Mouse (Mus musculus): ENCODE measurements around the gene Wdr41. TPM values are rescaled to one million over a fixed set of nuclear protein-coding genes. Genes with fewer than 3 reads are reported as not detected.

The Wdr41 gene
- polyA plus RNA-seq, 1 experiment from 2014 or later, result 17.1 TPM

- DNase-seq (ENCODE audit: low spot score), result no peak
- Histone ChIP-seq H3K9me3 (no peaks in the 10 kb centered on the region), H3K4me3 (no peak overlapping the region), H3K4me1 (no peaks in the 10 kb centered on the region), H3K27me3 (replicated peaks; ENCODE audit: low read depth, poor library complexity, severe bottlenecking) (no peaks in the 10 kb centered on the region), H3K27ac (replicated peaks) (no peak overlapping the region), H3K36me3 (replicated peaks) (peaks cover 11% of the 10 kb centered on the region; the same call in 1 of the 2 replicates)
- WGBS, result 87% methylated on average over 7 of the region's 7 CpGs
Observed at GRCm38 (mm10) chr13:95009261-95009660, 33.1 kb downstream of the Wdr41 start.

- Histone ChIP-seq H3K9me3 (no peaks in the 10 kb centered on the region), H3K27me3 (replicated peaks; ENCODE audit: low read depth, poor library complexity, severe bottlenecking) (no peaks in the 10 kb centered on the region), H3K27ac (replicated peaks) (no peak overlapping the region), H3K4me3 (no peak overlapping the region), H3K4me1 (no peaks in the 10 kb centered on the region), H3K36me3 (replicated peaks) (peaks cover 11% of the 10 kb centered on the region; the same call in 1 of the 2 replicates)
- WGBS, result 91% methylated on average over 7 of the region's 7 CpGs
- DNase-seq (ENCODE audit: low spot score), result no peak
Observed at GRCm38 (mm10) chr13:95011546-95012257, 35.6 kb downstream of the Wdr41 start.

GRCm38 (mm10) chr13:95017278-95017677, 41.1 kb downstream of the Wdr41 start:
- Histone ChIP-seq H3K27me3 (replicated peaks; ENCODE audit: low read depth, poor library complexity, severe bottlenecking) (no peaks in the 10 kb centered on the region), H3K4me1 (peaks cover 11% of the 10 kb centered on the region), H3K4me3 (no peak overlapping the region), H3K36me3 (replicated peaks) (no peaks in the 10 kb centered on the region; the same call in 1 of the 2 replicates), H3K9me3 (no peaks in the 10 kb centered on the region), H3K27ac (replicated peaks) (no peak overlapping the region)
- 90% methylated on average over 6 of the region's 6 CpGs for WGBS
- no peak for DNase-seq (ENCODE audit: low spot score)

GRCm38 (mm10) chr13:95017916-95018315, 41.8 kb downstream of the Wdr41 start:
- H3K4me3 ChIP-seq, result no peak overlapping the region
- H3K27ac ChIP-seq (replicated peaks), result peak overlapping the region; percentile 54; the same call in 1 of the 2 replicates
- H3K36me3 ChIP-seq (replicated peaks), result no peaks in the 10 kb centered on the region; the same call in 1 of the 2 replicates
- 9% methylated on average over 9 of the region's 9 CpGs for WGBS
- H3K4me1 ChIP-seq, result peaks cover 11% of the 10 kb centered on the region
- no peaks in the 10 kb centered on the region for H3K9me3 ChIP-seq
- no peaks in the 10 kb centered on the region for H3K27me3 ChIP-seq (replicated peaks; ENCODE audit: low read depth, poor library complexity, severe bottlenecking)
- peak; percentile 82 for DNase-seq (ENCODE audit: low spot score)

GRCm38 (mm10) chr13:95019345-95019744, 43.2 kb downstream of the Wdr41 start:
- Histone ChIP-seq H3K4me3 (no peak overlapping the region), H3K9me3 (no peaks in the 10 kb centered on the region), H3K4me1 (peaks cover 11% of the 10 kb centered on the region), H3K36me3 (replicated peaks) (no peaks in the 10 kb centered on the region; the same call in 1 of the 2 replicates), H3K27ac (replicated peaks) (no peak overlapping the region), H3K27me3 (replicated peaks; ENCODE audit: low read depth, poor library complexity, severe bottlenecking) (no peaks in the 10 kb centered on the region)
- no peak for DNase-seq (ENCODE audit: low spot score)
- 83% methylated on average over 6 of the region's 6 CpGs for WGBS

GRCm38 (mm10) chr13:95020216-95020615, 44.1 kb downstream of the Wdr41 start:
- 79% methylated on average over 6 of the region's 6 CpGs for WGBS
- H3K4me3 ChIP-seq, result no peak overlapping the region
- H3K27ac ChIP-seq (replicated peaks), result no peak overlapping the region
- no peaks in the 10 kb centered on the region; the same call in 1 of the 2 replicates for H3K36me3 ChIP-seq (replicated peaks)
- DNase-seq (ENCODE audit: low spot score), result peak; percentile 23
- no peaks in the 10 kb centered on the region for H3K27me3 ChIP-seq (replicated peaks; ENCODE audit: low read depth, poor library complexity, severe bottlenecking)
- H3K4me1 ChIP-seq, result peaks cover 11% of the 10 kb centered on the region
- H3K9me3 ChIP-seq, result no peaks in the 10 kb centered on the region

GRCm38 (mm10) chr13:95030828-95031227, 54.7 kb downstream of the Wdr41 start:
- Histone ChIP-seq H3K4me1 (0 out of 2 replicates have a peak, but pooled peaks cover 2% of the 10 kb centered on the region), H3K27me3 (replicated peaks; ENCODE audit: low read depth, poor library complexity, severe bottlenecking) (no peaks in the 10 kb centered on the region), H3K27ac (replicated peaks) (no peak overlapping the region), H3K36me3 (replicated peaks) (peaks cover 6% of the 10 kb centered on the region; the same call in 1 of the 2 replicates), H3K9me3 (no peaks in the 10 kb centered on the region), H3K4me3 (no peak overlapping the region)
- no peak for DNase-seq (ENCODE audit: low spot score)
- 89% methylated on average over 6 of the region's 6 CpGs for WGBS

- Histone ChIP-seq H3K4me1 (0 out of 2 replicates have a peak, but pooled peaks cover 2% of the 10 kb centered on the region), H3K36me3 (replicated peaks) (peaks cover 6% of the 10 kb centered on the region; the same call in 1 of the 2 replicates), H3K9me3 (no peaks in the 10 kb centered on the region), H3K27me3 (replicated peaks; ENCODE audit: low read depth, poor library complexity, severe bottlenecking) (no peaks in the 10 kb centered on the region), H3K27ac (replicated peaks) (no peak overlapping the region), H3K4me3 (no peak overlapping the region)
- no peak for DNase-seq (ENCODE audit: low spot score)
- WGBS, result 81% methylated on average over 17 of the region's 17 CpGs
Observed at GRCm38 (mm10) chr13:95032127-95032831, 56.1 kb downstream of the Wdr41 start.

GRCm38 (mm10) chr13:95032973-95033372, 56.8 kb downstream of the Wdr41 start:
- Histone ChIP-seq H3K27me3 (replicated peaks; ENCODE audit: low read depth, poor library complexity, severe bottlenecking) (no peaks in the 10 kb centered on the region), H3K36me3 (replicated peaks) (peaks cover 6% of the 10 kb centered on the region; the same call in 1 of the 2 replicates), H3K9me3 (no peaks in the 10 kb centered on the region), H3K4me3 (no peak overlapping the region), H3K27ac (replicated peaks) (no peak overlapping the region), H3K4me1 (0 out of 2 replicates have a peak, but pooled peaks cover 2% of the 10 kb centered on the region)
- DNase-seq (ENCODE audit: low spot score), result no peak
- WGBS, result 86% methylated on average over 6 of the region's 6 CpGs

GRCm38 (mm10) chr13:95034094-95034493, 58.0 kb downstream of the Wdr41 start:
- Histone ChIP-seq H3K9me3 (no peaks in the 10 kb centered on the region), H3K4me1 (0 out of 2 replicates have a peak, but pooled peaks cover 2% of the 10 kb centered on the region), H3K27me3 (replicated peaks; ENCODE audit: low read depth, poor library complexity, severe bottlenecking) (no peaks in the 10 kb centered on the region), H3K27ac (replicated peaks) (no peak overlapping the region), H3K36me3 (replicated peaks) (no peaks in the 10 kb centered on the region), H3K4me3 (no peak overlapping the region)
- DNase-seq (ENCODE audit: low spot score), result no peak
- WGBS, result 88% methylated on average over 9 of the region's 9 CpGs

GRCm38 (mm10) chr13:95034715-95035114, 58.6 kb downstream of the Wdr41 start:
- no peak overlapping the region for H3K27ac ChIP-seq (replicated peaks)
- no peaks in the 10 kb centered on the region for H3K27me3 ChIP-seq (replicated peaks; ENCODE audit: low read depth, poor library complexity, severe bottlenecking)
- no peak overlapping the region for H3K4me3 ChIP-seq
- 84% methylated on average over 2 of the region's 2 CpGs for WGBS
- DNase-seq (ENCODE audit: low spot score), result no peak
- H3K4me1 ChIP-seq, result 0 out of 2 replicates have a peak, but pooled peaks cover 2% of the 10 kb centered on the region
- no peaks in the 10 kb centered on the region for H3K36me3 ChIP-seq (replicated peaks)
- no peaks in the 10 kb centered on the region for H3K9me3 ChIP-seq

- 91% methylated on average over 4 of the region's 4 CpGs for WGBS
- no peaks in the 10 kb centered on the region for H3K36me3 ChIP-seq (replicated peaks)
- no peaks in the 10 kb centered on the region for H3K4me1 ChIP-seq
- no peak overlapping the region for H3K27ac ChIP-seq (replicated peaks)
- no peak overlapping the region for H3K4me3 ChIP-seq
- no peaks in the 10 kb centered on the region for H3K27me3 ChIP-seq (replicated peaks; ENCODE audit: low read depth, poor library complexity, severe bottlenecking)
- no peak for DNase-seq (ENCODE audit: low spot score)
- no peaks in the 10 kb centered on the region for H3K9me3 ChIP-seq
Observed at GRCm38 (mm10) chr13:95038200-95038599, 62.1 kb downstream of the Wdr41 start.

Data from embryonic facial prominence, embryonic 10.5 days (tissue).